Mouse (Mus musculus) hindbrain, postnatal 0 days (tissue): ENCODE measurements around the gene Cacng7. TPM values are rescaled to one million over a fixed set of nuclear protein-coding genes. Genes with fewer than 3 reads are reported as not detected.

Experiments
- ATAC-seq: fragments of 200-750 bp; cut with Nextera tagmentation; 2 replicates; pipeline ENCODE4 v1.8.0; 2017; ENCODE audit warnings: mild to moderate bottlenecking, moderate TSS enrichment, moderate library complexity
- DNase-seq: peaks from one replicate; pipeline ENCODE4 v3.0.0-alpha.2; 2015; ENCODE audit warnings: low spot score
- H3K27ac ChIP-seq: fragments of 300-500 bp; sonication (generic); 2 replicates; pipeline ENCODE4 v1.5.1; 2014; ENCODE audit warnings: mild to moderate bottlenecking
- H3K27me3 ChIP-seq: fragments of 300-500 bp; sonication (generic); 2 replicates; pipeline ENCODE4 v1.6.1; 2014; ENCODE audit warnings: low read length, mixed read lengths; ENCODE audit not compliant: insufficient read depth
- H3K36me3 ChIP-seq: fragments of 300-500 bp; sonication (generic); 2 replicates; pipeline ENCODE4 v1.6.1; 2014; ENCODE audit warnings: low read length, mixed read lengths; ENCODE audit not compliant: insufficient read depth
- H3K4me1 ChIP-seq: fragments of 300-500 bp; sonication (generic); 2 replicates; pipeline ENCODE4 v1.6.1; 2014; ENCODE audit warnings: antibody characterized with exemption, low read length, mixed read lengths; ENCODE audit not compliant: insufficient read depth
- H3K4me2 ChIP-seq: fragments of 300-500 bp; sonication (generic); 2 replicates; pipeline ENCODE4 v1.6.1; 2014; ENCODE audit warnings: low read depth, mild to moderate bottlenecking, low read length, moderate library complexity, mixed read lengths
- H3K4me3 ChIP-seq: fragments of 300-500 bp; sonication (generic); 2 replicates; pipeline ENCODE4 v1.5.1; 2014; ENCODE audit warnings: low read length
- H3K9ac ChIP-seq: fragments of 300-500 bp; sonication (generic); replicated peaks from 2 replicates; pipeline ENCODE4 v1.6.1; 2014; ENCODE audit warnings: mild to moderate bottlenecking, low read length, moderate library complexity, mixed read lengths
- H3K9me3 ChIP-seq: fragments of 300-500 bp; sonication (generic); 2 replicates; pipeline ENCODE4 v1.6.1; 2016; ENCODE audit warnings: low read length, mixed read lengths
- CTCF ChIP-seq: IDR thresholded peaks from 2 replicates; pipeline ENCODE4 v1.5.1; 2016; ENCODE audit warnings: antibody characterized with exemption, control low read depth, low read depth
- WGBS: fragments of 180-500 bp; shearing (Covaris S2); extraction: QIAGEN DNeasy Blood & Tissue Kit; methylation state at CpG from one replicate; pipeline ENCODE4 v1.1.7; 2014; 5-methylcytosine and 5-hydroxymethylcytosine counted together
- microRNA-seq, 2 experiments: library from miRNA; unstranded; fragments of <30 nt; microRNA quantifications; one replicate each; pipeline ENCODE4; 2016
- polyA plus RNA-seq: library from polyadenylated mRNA; unstranded; fragments of >200 nt; fragmentation: Nextera tagmentation; extraction: Ambion mirVana; gene quantifications from 2 replicates; pipeline ENCODE4 v1.2.1, GENCODE M21; 2015
- total RNA-seq: library from RNA; depleted of rRNA; stranded (reverse); fragments of >200 nt; gene quantifications from 2 replicates; pipeline ENCODE4 v1.2.3, GENCODE M21; 2014; rRNA removed

Cacng7 gene
- total and polyA plus RNA-seq, 2 experiments from 2014 or later = 4.0 to 115 TPM

DNA sequence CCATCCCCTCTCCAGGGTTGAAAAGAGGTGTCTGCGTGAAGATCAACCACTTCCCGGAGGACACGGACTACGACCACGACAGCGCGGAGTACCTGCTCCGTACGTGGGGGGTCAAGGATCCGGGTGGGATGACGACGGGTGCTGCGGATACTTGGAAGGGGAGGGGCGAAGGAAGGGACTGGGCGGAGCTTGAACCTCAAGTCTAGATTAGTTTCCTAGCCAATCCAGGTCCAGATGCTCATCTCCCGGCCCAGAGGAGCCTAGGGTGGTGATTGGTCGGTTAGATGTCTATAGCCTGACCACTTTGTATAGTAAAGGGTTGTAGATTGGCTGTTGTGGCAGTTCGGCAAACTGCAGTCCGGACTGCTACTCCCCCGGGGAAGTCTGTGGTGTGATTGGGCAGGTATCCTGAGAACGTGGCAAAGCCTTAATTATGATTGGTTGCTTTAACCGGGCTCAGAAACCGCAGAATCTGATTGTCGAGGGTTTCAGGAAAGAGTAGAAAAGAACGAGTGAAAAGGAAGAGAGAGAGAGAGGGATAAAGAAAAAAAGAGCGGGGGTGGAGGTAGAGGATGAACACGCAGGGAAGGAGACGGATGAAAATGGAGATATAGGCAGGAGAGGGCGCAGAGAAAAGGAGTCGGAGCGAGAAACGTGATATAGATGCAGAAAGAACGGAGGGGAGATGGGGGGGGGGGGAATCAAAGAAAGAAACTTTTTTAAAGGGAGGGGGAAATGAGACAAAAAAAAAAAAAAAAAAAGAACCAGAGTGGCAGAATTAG is 78.6 kb downstream of the Cacng7 start:
- H3K9me3 ChIP-seq = no peaks in the 10 kb centered on the region
- H3K36me3 ChIP-seq = no peaks in the 10 kb centered on the region
- TF ChIP-seq CTCF = no peak; the same call in 1 of the 2 replicates
- WGBS = 1% methylated on average over 33 of the region's 33 CpGs
- peak overlapping the region; percentile 43; the same call in 1 of the 2 replicates for H3K9ac ChIP-seq
- H3K4me3 ChIP-seq = peak overlapping the region; percentile 45
- no peaks in the 10 kb centered on the region for H3K4me1 ChIP-seq
- 0 out of 2 replicates have a peak, but pooled peaks cover 15% of the 10 kb centered on the region for H3K27me3 ChIP-seq
- DNase-seq = peak; percentile 88
- ATAC-seq = peak; percentile 94
- peak overlapping the region; percentile 88 for H3K4me2 ChIP-seq
- H3K27ac ChIP-seq = no peak overlapping the region

DNA sequence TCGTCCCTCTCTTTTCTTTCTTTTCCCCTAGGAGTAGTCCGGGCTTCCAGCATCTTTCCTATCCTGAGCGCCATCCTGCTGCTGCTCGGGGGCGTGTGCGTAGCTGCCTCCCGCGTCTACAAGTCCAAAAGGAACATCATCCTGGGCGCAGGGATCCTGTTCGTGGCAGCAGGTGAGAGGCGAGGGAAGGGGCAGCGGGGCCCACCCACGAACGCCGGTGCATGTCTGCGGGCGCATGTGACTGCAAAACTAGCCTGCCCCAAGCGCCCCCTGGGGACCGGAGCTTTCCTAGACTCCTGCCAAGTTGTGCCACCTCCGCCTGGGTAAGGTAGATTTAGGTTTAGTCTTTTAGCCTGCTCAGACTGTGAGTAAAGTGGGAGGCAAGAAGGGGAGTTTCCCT is 79.3 kb downstream of the Cacng7 start:
- 3% methylated on average over 20 of the region's 20 CpGs for WGBS
- no peaks in the 10 kb centered on the region for H3K4me1 ChIP-seq
- H3K27me3 ChIP-seq = 0 out of 2 replicates have a peak, but pooled peaks cover 15% of the 10 kb centered on the region
- no peak overlapping the region for H3K27ac ChIP-seq
- H3K9ac ChIP-seq = peak overlapping the region; percentile 43; the same call in 1 of the 2 replicates
- H3K4me2 ChIP-seq = peak overlapping the region; percentile 88
- no peak for ATAC-seq
- H3K4me3 ChIP-seq = peak overlapping the region; percentile 45
- H3K9me3 ChIP-seq = no peaks in the 10 kb centered on the region
- H3K36me3 ChIP-seq = no peaks in the 10 kb centered on the region
- peak; percentile 50 for TF ChIP-seq CTCF
- DNase-seq = peak; percentile 58

DNA sequence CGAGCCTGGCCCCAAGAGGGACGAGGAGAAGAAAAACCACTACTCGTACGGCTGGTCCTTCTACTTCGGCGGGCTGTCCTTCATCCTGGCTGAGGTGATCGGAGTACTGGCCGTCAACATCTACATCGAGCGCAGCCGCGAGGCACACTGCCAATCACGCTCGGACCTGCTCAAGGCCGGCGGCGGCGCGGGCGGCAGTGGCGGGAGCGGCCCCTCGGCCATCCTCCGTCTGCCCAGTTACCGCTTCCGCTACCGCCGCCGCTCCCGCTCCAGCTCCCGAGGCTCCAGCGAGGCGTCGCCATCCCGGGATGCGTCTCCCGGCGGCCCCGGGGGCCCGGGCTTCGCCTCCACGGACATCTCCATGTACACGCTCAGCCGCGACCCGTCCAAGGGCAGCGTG is 82.1 kb downstream of the Cacng7 start:
- peak overlapping the region; percentile 15; the same call in 1 of the 2 replicates for H3K27ac ChIP-seq
- no peaks in the 10 kb centered on the region for H3K4me1 ChIP-seq
- ATAC-seq (peak; percentile 14; the same call in 1 of the 2 replicates), DNase-seq (peak; percentile 65)
- H3K4me2 ChIP-seq = peak overlapping the region; percentile 80
- no peaks in the 10 kb centered on the region for H3K9me3 ChIP-seq
- H3K9ac ChIP-seq = peak overlapping the region; percentile 61
- H3K36me3 ChIP-seq = no peaks in the 10 kb centered on the region
- under 1% methylated on average over 41 of the region's 47 CpGs for WGBS
- H3K4me3 ChIP-seq = peak overlapping the region; percentile 51
- 0 out of 2 replicates have a peak, but pooled peaks cover 15% of the 10 kb centered on the region for H3K27me3 ChIP-seq
- no peak for TF ChIP-seq CTCF

DNA sequence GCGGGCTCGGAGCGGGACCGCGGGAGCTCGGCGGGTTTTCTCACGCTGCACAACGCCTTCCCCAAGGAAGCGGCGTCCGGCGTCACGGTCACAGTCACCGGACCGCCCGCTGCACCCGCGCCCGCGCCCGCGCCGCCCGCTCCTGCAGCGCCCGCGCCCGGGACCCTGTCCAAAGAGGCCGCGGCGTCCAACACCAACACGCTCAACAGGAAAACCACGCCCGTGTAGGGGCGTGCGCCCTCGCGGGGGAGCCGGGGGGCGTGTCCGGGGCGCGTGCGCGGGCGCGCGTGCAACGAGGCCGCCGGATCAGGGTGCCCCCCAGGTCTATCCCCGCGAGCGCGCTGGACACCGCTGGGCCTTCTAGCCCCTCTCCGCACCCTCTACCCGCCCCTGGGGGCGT is 82.6 kb downstream of the Cacng7 start:
- Histone ChIP-seq H3K36me3 (no peaks in the 10 kb centered on the region), H3K4me3 (peak overlapping the region; percentile 51), H3K9ac (peak overlapping the region; percentile 61), H3K4me2 (peak overlapping the region; percentile 80), H3K4me1 (no peaks in the 10 kb centered on the region), H3K27ac (no peak overlapping the region), H3K27me3 (0 out of 2 replicates have a peak, but pooled peaks cover 15% of the 10 kb centered on the region), H3K9me3 (no peaks in the 10 kb centered on the region)
- DNase-seq = peak; percentile 58
- under 1% methylated on average over 41 of the region's 60 CpGs for WGBS
- TF ChIP-seq CTCF = no peak
- ATAC-seq = peak; percentile 24; the same call in 1 of the 2 replicates

Small RNAs within 50 kb of the gene (microRNA-seq; reads per million reads assigned to microRNA genes)
- gene Gm23450 = 41.5 to 82.9 reads per million in 2 experiments

Other genes starting within 250 kb of the Cacng7 start
- gene AU018091, start 163.8 kb upstream of the Cacng7 start, total RNA-seq = not detected in 2 replicates
- not detected in 2 replicates for gene AU018091, start 163.8 kb upstream of the Cacng7 start, polyA plus RNA-seq
- 0.10 TPM in 1 of 2 replicates, not detected in the other for gene Nlrp12, start 83.2 kb upstream of the Cacng7 start, total RNA-seq
- 0.03 and 0.05 TPM in 2 replicates for gene Nlrp12, start 83.2 kb upstream of the Cacng7 start, polyA plus RNA-seq
- gene Myadm, start 43.9 kb upstream of the Cacng7 start, total RNA-seq = 22.6 and 42.7 TPM in 2 replicates
- gene Myadm, start 43.9 kb upstream of the Cacng7 start, polyA plus RNA-seq = 25.9 and 29.1 TPM in 2 replicates
- 6.7 and 8.0 TPM in 2 replicates for gene Prkcg, start 43.8 kb upstream of the Cacng7 start, total RNA-seq
- gene Prkcg, start 43.8 kb upstream of the Cacng7 start, polyA plus RNA-seq = 4.2 and 5.7 TPM in 2 replicates
- gene Cacng8, start 57.7 kb downstream of the Cacng7 start, total RNA-seq = 36.5 and 49.0 TPM in 2 replicates
- gene Cacng8, start 57.7 kb downstream of the Cacng7 start, polyA plus RNA-seq = 15.0 and 16.1 TPM in 2 replicates
- gene Cacng6, start 91.2 kb downstream of the Cacng7 start, total RNA-seq = not detected in 2 replicates
- gene Cacng6, start 91.2 kb downstream of the Cacng7 start, polyA plus RNA-seq = 0.26 and 0.28 TPM in 2 replicates
- not detected in 2 replicates for gene Tarm1, start 169.7 kb downstream of the Cacng7 start, total RNA-seq
- 0.10 TPM in 1 of 2 replicates, not detected in the other for gene Tarm1, start 169.7 kb downstream of the Cacng7 start, polyA plus RNA-seq